Mouse (Mus musculus): ENCODE data around the gene Tln2. TPM values are rescaled to one million over a fixed set of nuclear protein-coding genes. Genes with fewer than 3 reads are reported as not detected.

Tln2 gene
- polyA plus RNA-seq, 1 experiment from 2014 or later, result 0.11 TPM

- 85% methylated on average over 3 of the region's 3 CpGs for WGBS (ENCODE audit: missing documents)
- Histone ChIP-seq H3K79me2 (ENCODE audit: inconsistent target) (no peaks in the 10 kb centered on the region), H3K4me3 (ENCODE audit: inconsistent target) (no peak overlapping the region), H3K27ac (no peak overlapping the region), H3K36me3 (ENCODE audit: inconsistent target) (no peaks in the 10 kb centered on the region)
Observed at GRCm38 (mm10) chr9:67396446-67396845, 163.1 kb downstream of the Tln2 start.

- no peak overlapping the region for H3K4me3 ChIP-seq (ENCODE audit: inconsistent target)
- WGBS (ENCODE audit: missing documents), result 91% methylated on average over 9 of the region's 9 CpGs
- no peaks in the 10 kb centered on the region for H3K79me2 ChIP-seq (ENCODE audit: inconsistent target)
- no peak overlapping the region for H3K27ac ChIP-seq
- H3K36me3 ChIP-seq (ENCODE audit: inconsistent target), result no peaks in the 10 kb centered on the region
Observed at GRCm38 (mm10) chr9:67384028-67384590, 175.4 kb downstream of the Tln2 start.

GRCm38 (mm10) chr9:67380095-67380494 lies 179.4 kb downstream of the Tln2 start:
- H3K36me3 ChIP-seq (ENCODE audit: inconsistent target), result no peaks in the 10 kb centered on the region
- WGBS (ENCODE audit: missing documents), result 62% methylated on average over 5 of the region's 5 CpGs
- no peak overlapping the region for H3K27ac ChIP-seq
- H3K4me3 ChIP-seq (ENCODE audit: inconsistent target), result no peak overlapping the region
- no peaks in the 10 kb centered on the region for H3K79me2 ChIP-seq (ENCODE audit: inconsistent target)

GRCm38 (mm10) chr9:67378772-67379171 lies 180.7 kb downstream of the Tln2 start:
- WGBS (ENCODE audit: missing documents), result 95% methylated on average over 5 of the region's 5 CpGs
- H3K79me2 ChIP-seq (ENCODE audit: inconsistent target), result no peaks in the 10 kb centered on the region
- H3K36me3 ChIP-seq (ENCODE audit: inconsistent target), result no peaks in the 10 kb centered on the region
- H3K27ac ChIP-seq, result no peak overlapping the region
- no peak overlapping the region for H3K4me3 ChIP-seq (ENCODE audit: inconsistent target)

GRCm38 (mm10) chr9:67368078-67368477 lies 191.4 kb downstream of the Tln2 start:
- WGBS (ENCODE audit: missing documents), result 100% methylated on average over 3 of the region's 3 CpGs
- Histone ChIP-seq H3K79me2 (ENCODE audit: inconsistent target) (no peaks in the 10 kb centered on the region), H3K36me3 (ENCODE audit: inconsistent target) (no peaks in the 10 kb centered on the region), H3K27ac (no peak overlapping the region), H3K4me3 (ENCODE audit: inconsistent target) (no peak overlapping the region)

GRCm38 (mm10) chr9:67362511-67362910 lies 197.0 kb downstream of the Tln2 start:
- Histone ChIP-seq H3K4me3 (ENCODE audit: inconsistent target) (no peak overlapping the region), H3K36me3 (ENCODE audit: inconsistent target) (no peaks in the 10 kb centered on the region), H3K27ac (no peak overlapping the region), H3K79me2 (ENCODE audit: inconsistent target) (no peaks in the 10 kb centered on the region)
- WGBS (ENCODE audit: missing documents), result 89% methylated on average over 10 of the region's 10 CpGs

- no peaks in the 10 kb centered on the region for H3K79me2 ChIP-seq (ENCODE audit: inconsistent target)
- H3K4me3 ChIP-seq (ENCODE audit: inconsistent target), result no peak overlapping the region
- 92% methylated on average over 2 of the region's 2 CpGs for WGBS (ENCODE audit: missing documents)
- H3K27ac ChIP-seq, result no peak overlapping the region
- H3K36me3 ChIP-seq (ENCODE audit: inconsistent target), result no peaks in the 10 kb centered on the region
Observed at GRCm38 (mm10) chr9:67362053-67362452, 197.4 kb downstream of the Tln2 start.

GRCm38 (mm10) chr9:67361511-67361910 lies 198.0 kb downstream of the Tln2 start:
- H3K27ac ChIP-seq, result no peak overlapping the region
- 90% methylated on average over 5 of the region's 5 CpGs for WGBS (ENCODE audit: missing documents)
- H3K4me3 ChIP-seq (ENCODE audit: inconsistent target), result no peak overlapping the region
- H3K36me3 ChIP-seq (ENCODE audit: inconsistent target), result no peaks in the 10 kb centered on the region
- H3K79me2 ChIP-seq (ENCODE audit: inconsistent target), result no peaks in the 10 kb centered on the region

- H3K27ac ChIP-seq, result no peak overlapping the region
- H3K36me3 ChIP-seq (ENCODE audit: inconsistent target), result no peaks in the 10 kb centered on the region
- H3K79me2 ChIP-seq (ENCODE audit: inconsistent target), result no peaks in the 10 kb centered on the region
- H3K4me3 ChIP-seq (ENCODE audit: inconsistent target), result no peak overlapping the region
- WGBS (ENCODE audit: missing documents), result 92% methylated on average over 14 of the region's 14 CpGs
Observed at GRCm38 (mm10) chr9:67354356-67354755, 205.1 kb downstream of the Tln2 start.

- Histone ChIP-seq H3K27ac (no peak overlapping the region), H3K4me3 (ENCODE audit: inconsistent target) (no peak overlapping the region), H3K79me2 (ENCODE audit: inconsistent target) (no peaks in the 10 kb centered on the region), H3K36me3 (ENCODE audit: inconsistent target) (no peaks in the 10 kb centered on the region)
- 86% methylated on average over 7 of the region's 7 CpGs for WGBS (ENCODE audit: missing documents)
Observed at GRCm38 (mm10) chr9:67353365-67353764, 206.1 kb downstream of the Tln2 start.

GRCm38 (mm10) chr9:67348983-67349382 lies 210.5 kb downstream of the Tln2 start:
- 88% methylated on average over 7 of the region's 7 CpGs for WGBS (ENCODE audit: missing documents)
- Histone ChIP-seq H3K4me3 (ENCODE audit: inconsistent target) (no peak overlapping the region), H3K36me3 (ENCODE audit: inconsistent target) (no peaks in the 10 kb centered on the region), H3K79me2 (ENCODE audit: inconsistent target) (no peaks in the 10 kb centered on the region), H3K27ac (no peak overlapping the region)

GRCm38 (mm10) chr9:67347184-67347583 lies 212.3 kb downstream of the Tln2 start:
- H3K36me3 ChIP-seq (ENCODE audit: inconsistent target), result no peaks in the 10 kb centered on the region
- H3K27ac ChIP-seq, result no peak overlapping the region
- WGBS (ENCODE audit: missing documents), result 100% methylated on average over 5 of the region's 5 CpGs
- H3K79me2 ChIP-seq (ENCODE audit: inconsistent target), result no peaks in the 10 kb centered on the region
- H3K4me3 ChIP-seq (ENCODE audit: inconsistent target), result no peak overlapping the region

- WGBS (ENCODE audit: missing documents), result 85% methylated on average over 3 of the region's 3 CpGs
- H3K79me2 ChIP-seq (ENCODE audit: inconsistent target), result no peaks in the 10 kb centered on the region
- H3K4me3 ChIP-seq (ENCODE audit: inconsistent target), result no peak overlapping the region
- no peaks in the 10 kb centered on the region for H3K36me3 ChIP-seq (ENCODE audit: inconsistent target)
- H3K27ac ChIP-seq, result no peak overlapping the region
Observed at GRCm38 (mm10) chr9:67331281-67331680, 228.2 kb downstream of the Tln2 start.

- no peaks in the 10 kb centered on the region for H3K79me2 ChIP-seq (ENCODE audit: inconsistent target)
- no peaks in the 10 kb centered on the region for H3K36me3 ChIP-seq (ENCODE audit: inconsistent target)
- no peak overlapping the region for H3K4me3 ChIP-seq (ENCODE audit: inconsistent target)
- WGBS (ENCODE audit: missing documents), result 86% methylated on average over 3 of the region's 3 CpGs
- no peak overlapping the region for H3K27ac ChIP-seq
Observed at GRCm38 (mm10) chr9:67328451-67328850, 231.1 kb downstream of the Tln2 start.

- H3K27ac ChIP-seq, result no peak overlapping the region
- WGBS (ENCODE audit: missing documents), result 95% methylated on average over 6 of the region's 6 CpGs
- H3K79me2 ChIP-seq (ENCODE audit: inconsistent target), result no peaks in the 10 kb centered on the region
- no peaks in the 10 kb centered on the region for H3K36me3 ChIP-seq (ENCODE audit: inconsistent target)
- H3K4me3 ChIP-seq (ENCODE audit: inconsistent target), result no peak overlapping the region
Observed at GRCm38 (mm10) chr9:67321886-67322285, 237.6 kb downstream of the Tln2 start.

- no peaks in the 10 kb centered on the region for H3K79me2 ChIP-seq (ENCODE audit: inconsistent target)
- H3K4me3 ChIP-seq (ENCODE audit: inconsistent target), result no peak overlapping the region
- H3K36me3 ChIP-seq (ENCODE audit: inconsistent target), result no peaks in the 10 kb centered on the region
- WGBS (ENCODE audit: missing documents), result 33% methylated on average over 1 of the region's 3 CpGs
- no peak overlapping the region for H3K27ac ChIP-seq
Observed at GRCm38 (mm10) chr9:67315356-67315755, 244.1 kb downstream of the Tln2 start.
